Mouse (Mus musculus) adrenal gland, postnatal 14 days (tissue): ENCODE results near the gene Wscd2. TPM values are rescaled to one million over a fixed set of nuclear protein-coding genes. Genes with fewer than 3 reads are reported as not detected.

Experiments
- DNase-seq: peaks from one replicate; pipeline ENCODE4 v3.0.0; 2021; ENCODE audit warnings: mixed read lengths
- total RNA-seq: library from RNA; stranded (reverse); gene quantifications from 2 replicates; pipeline ENCODE4 v1.2.3, GENCODE M21; 2021

Wscd2 gene
- total RNA-seq, 1 experiment from 2014 or later: 5.1 TPM

DNA sequence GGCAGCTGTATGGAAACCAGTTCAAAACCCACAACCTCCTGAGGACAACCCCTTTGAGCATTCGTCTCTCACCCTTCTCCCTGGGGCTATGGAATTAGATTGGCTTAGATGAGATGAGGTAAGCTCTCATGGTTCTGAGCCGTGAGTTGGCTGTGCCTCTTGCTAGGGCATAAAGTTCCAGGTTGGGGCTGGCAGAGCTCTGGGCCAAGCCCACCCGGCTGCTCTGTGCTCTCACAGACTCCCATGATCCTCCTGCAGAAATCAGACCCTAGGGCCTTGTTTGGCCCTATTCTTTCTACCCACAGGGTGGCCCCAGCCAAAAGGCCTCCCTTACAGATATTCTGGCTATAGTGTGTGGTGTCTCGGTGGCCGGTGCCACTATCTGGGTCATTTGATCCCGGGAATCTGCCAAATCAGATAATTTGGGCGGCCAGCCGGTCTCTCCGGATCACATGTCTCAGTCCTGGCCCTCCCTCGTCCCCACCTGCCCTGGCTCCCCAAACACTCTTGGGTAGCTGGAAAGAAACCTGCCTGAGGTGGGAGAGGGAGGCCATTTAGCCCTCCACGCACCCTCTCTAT lies 4.5 kb upstream of the Wscd2 start:
- DNase-seq: no peak

GRCm38 (mm10) chr5:113487879-113488278 lies 2.3 kb upstream of the Wscd2 start:
- no peak for DNase-seq

DNA sequence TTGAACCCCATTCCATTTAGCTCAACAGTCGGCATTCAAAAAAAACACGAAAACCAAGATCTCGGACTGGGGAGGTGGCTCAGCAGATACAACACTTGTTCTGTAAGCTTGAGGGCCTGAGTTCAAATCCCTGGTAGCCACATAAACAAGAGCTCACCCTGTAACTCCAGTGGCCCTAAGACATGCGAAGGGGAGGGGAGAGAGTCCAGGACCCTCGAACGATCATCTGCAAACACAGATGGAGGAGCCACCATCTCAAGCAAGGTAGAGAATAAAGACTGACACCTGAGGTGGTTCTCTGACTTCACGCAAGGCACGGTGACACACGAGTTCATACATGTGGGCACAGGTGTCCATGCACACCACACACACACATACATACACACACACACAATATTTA lies 516 bp upstream of the Wscd2 start:
- no peak for DNase-seq

- peak; percentile 64 for DNase-seq
Measured at GRCm38 (mm10) chr5:113490467-113491260, 531 bp downstream of the Wscd2 start.

- DNase-seq: no peak
Measured at GRCm38 (mm10) chr5:113491552-113491951, 1.4 kb downstream of the Wscd2 start.

GRCm38 (mm10) chr5:113491988-113492387 lies 1.9 kb downstream of the Wscd2 start:
- DNase-seq: no peak

DNA sequence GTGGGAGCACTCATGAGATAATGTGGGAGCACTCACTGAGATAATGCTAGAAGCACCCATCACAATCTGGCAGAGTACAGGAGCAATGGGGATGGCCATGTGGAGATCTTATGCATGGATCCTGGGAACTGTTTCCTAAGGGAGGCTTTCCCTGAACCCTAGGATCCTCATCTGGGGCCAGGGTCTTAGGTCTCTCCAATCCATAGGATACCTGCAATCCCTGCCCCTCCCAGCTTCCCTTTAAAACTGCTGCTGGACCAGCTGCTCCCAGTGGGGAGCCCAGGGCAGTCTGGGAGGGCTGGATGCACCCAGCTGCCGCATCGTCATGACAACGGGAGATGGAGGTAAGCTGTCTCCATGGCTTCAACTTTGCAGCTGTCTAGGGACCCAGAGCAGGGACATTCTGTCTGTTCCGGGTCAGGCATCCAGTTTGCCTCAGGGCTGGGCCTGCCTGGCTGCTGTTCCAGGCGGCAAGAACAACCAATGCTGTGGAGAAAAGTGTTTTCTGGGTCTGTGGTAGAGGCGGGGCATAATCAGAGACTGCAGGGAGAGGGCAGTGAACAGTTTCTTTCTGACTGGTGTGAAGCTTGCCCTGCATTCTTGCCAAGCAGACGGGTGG lies 2.4 kb downstream of the Wscd2 start:
- DNase-seq: peak; percentile 55

DNA sequence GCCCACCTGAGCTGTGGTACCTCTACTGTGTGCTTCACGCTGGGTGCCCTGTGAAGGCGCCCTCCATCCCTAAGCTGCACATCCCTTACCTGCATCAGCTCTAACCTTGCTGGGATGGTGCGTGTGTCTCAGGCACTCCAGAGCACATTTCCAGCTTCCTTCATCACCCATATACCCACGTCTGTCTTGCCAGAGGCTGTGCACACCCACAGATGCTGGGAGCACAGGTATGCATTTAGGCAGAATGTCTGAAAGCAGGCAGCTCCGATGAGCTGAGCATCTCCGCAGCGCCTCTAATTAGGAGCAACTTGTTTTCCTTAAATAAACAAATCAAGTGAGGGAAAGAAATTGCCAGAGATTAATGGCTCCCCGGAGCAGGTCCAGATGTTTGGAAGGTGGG lies 3.9 kb downstream of the Wscd2 start:
- no peak for DNase-seq

- DNase-seq: no peak
Measured at GRCm38 (mm10) chr5:113496926-113497325, 6.8 kb downstream of the Wscd2 start.

DNA sequence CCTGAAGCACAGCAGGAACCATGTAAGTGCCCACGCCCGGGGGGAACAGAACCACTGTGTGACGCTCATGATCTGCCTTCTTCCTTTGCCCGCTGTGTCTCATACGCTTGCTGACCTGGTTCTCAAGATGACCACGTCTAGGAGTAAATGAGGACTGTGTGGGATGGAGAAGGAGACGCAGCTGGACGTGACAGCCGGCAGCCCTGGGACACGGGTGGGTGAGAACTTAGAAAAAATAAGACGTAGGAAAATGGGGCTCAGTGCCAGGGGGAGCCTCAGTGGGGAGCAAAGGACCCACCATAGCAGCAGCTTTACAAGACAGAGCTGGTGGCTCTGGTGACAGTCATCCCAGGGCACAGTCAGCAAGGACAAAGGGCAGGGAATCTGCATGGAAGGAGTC lies 9.3 kb downstream of the Wscd2 start:
- DNase-seq: no peak

GRCm38 (mm10) chr5:113503276-113503675 lies 13.1 kb downstream of the Wscd2 start:
- no peak for DNase-seq

DNA sequence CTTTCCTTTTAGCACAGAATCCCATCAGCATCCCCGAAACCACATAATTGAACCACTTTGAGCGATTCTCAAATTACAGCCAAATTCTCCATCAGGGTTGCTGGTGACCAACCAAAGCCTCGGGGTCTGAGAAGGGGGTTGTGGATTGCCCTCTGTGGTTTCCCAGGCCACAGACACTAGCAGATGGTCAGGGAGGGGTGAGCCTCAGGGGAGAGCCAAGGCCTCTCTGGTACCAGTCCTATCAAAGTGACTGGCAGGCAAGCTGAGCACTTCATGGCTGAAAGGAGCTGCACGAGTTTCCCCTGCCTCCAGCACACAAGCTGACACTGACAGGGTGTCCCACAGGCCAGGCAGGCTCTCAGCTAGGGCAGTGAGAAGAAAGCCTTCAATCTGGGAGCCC lies 14.5 kb downstream of the Wscd2 start:
- DNase-seq: no peak

- no peak for DNase-seq
Measured at GRCm38 (mm10) chr5:113506065-113506464, 15.9 kb downstream of the Wscd2 start.

- DNase-seq: no peak
Measured at GRCm38 (mm10) chr5:113506779-113507178, 16.6 kb downstream of the Wscd2 start.

- no peak for DNase-seq
Measured at GRCm38 (mm10) chr5:113509167-113509566, 19.0 kb downstream of the Wscd2 start.

- no peak for DNase-seq
Measured at GRCm38 (mm10) chr5:113513640-113514039, 23.5 kb downstream of the Wscd2 start.

DNA sequence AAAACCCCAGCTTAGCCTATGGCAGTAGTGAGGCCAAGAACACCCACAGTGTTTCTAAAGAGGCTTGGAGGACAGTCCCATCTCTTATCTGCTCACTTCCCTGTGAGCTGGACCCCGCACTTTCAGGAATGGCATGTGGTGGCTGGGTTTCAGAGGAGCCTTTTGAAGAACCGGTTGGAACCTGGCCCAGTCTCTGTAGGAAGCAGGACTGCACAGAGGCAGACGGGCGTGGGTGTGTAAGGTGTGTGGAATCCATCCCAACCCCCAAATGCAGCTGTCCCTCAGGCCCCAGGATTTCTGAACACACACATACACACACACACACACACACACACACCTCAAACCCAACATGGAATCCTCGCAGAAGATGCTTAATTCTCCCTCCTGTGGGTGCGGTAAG lies 23.9 kb downstream of the Wscd2 start:
- DNase-seq: no peak

DNA sequence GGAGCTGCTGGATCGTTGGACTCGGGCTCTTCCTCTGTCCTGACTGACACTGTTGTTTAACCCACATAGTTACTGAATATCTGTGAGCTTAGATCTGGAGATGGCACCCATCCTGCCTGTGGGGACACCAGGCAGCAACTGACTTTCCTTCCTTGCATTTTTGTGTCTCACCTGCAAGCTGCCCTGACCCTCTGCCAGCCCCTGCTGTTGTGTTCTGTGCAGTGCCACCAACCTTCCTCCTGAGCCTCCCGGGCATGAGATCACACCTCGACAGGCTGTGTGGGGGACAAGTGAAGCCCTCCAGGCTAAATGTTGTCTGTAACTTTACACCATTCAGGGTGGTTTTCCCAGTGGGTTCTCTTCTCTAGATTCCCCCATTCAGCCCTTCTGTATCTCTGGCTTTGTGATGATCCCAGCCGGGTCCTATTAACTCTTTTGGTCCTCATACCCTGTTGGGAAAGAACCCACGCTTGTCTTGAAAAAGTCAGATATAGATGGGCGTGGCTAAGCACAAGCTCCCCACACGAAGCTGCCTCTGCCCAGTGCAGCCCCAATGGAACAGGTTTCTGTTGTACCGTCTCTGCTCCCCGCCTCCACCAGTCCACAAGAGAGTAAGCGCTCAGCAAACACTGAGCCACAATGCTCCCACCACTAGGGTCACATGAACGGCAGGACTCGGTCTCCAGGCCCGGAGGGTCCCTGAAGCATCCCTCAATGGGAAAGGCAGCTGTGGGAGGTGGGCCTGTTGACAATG lies 26.2 kb downstream of the Wscd2 start:
- no peak for DNase-seq

DNA sequence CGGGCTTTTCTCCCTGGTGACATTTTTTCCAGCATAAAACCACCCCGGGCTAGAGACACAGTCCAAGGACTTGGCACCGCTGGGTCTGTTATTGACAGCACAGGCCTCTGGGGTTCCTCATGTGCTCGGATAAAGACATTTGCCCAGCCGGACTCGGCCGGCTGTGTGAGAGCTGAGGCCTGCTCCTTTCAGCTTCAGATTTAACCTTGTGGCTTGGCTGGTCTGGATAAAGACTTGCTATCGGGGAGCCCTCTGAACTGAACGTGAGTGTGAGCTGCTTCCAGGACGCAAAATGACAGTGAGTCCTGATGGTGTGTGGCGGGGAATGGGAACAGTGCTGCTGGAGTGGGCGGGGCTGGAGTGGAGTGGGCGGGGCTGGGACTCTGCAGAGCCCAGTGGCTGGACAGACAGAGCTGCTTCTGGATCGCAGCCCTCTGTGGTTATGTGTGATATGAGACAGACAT lies 26.8 kb downstream of the Wscd2 start:
- DNase-seq: peak; percentile 53

DNA sequence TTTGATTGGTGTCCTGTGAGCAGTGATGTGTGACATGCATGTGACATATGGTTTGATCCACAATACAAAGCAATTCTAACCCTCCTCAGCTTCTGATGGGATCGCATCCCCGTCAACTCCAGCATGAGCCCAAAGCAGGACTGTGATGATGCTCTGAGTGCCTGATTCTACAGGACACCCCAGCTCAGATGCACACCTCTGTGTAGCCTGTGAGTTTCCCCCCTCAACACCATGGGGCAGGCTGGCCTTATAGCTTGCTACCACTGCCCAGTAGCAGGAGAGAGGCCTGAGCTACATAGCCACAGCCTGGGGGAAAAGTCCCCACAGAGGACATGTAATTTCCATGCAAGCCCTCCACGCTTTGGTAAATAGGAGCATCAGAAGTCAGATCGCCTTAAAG lies 27.3 kb downstream of the Wscd2 start:
- DNase-seq: no peak

DNA sequence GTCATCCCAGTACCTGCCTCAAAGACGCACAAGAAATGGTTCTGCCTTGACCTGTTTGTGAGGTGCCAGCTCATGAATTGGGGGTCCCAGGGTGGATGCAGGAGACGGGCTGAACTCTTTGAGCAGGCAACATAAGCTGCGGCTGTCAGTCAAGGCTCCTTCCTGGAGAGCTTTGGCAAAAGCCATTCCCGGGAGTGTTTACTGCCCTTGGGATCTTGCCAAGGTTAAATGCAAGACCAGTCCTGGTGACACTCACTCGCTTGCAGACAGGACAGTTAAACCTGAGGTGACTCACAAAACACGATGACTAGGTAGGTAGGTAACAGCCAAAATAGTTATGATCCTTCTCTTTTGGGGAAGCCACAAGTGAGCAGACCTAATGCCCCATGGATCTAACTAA lies 30.9 kb downstream of the Wscd2 start:
- peak; percentile 10 for DNase-seq

DNA sequence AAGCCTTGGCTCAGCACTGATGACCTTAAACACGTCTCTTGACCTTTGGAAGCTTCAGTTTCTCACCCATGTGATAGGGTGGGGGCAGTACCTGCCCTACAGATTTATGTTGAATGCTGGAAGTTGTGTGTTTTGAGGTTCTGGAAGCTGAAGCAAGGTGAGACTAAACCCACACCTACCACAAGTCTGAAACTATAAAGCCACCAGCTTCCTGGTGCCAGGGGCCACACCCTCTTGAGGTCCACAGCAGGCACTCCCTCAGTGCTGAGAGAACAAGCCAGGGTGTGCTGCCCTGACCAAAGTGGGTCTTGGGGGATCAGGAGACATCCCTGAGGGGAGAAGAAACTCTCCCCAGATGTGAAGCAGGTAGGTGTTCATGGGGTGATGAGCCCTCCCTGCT lies 48.7 kb downstream of the Wscd2 start:
- DNase-seq: no peak

- no peak for DNase-seq
Measured at GRCm38 (mm10) chr5:113539438-113539837, 49.3 kb downstream of the Wscd2 start.
